Mouse (Mus musculus) small intestine, adult 10 weeks (tissue): ENCODE data around the gene Dnah17. TPM values are rescaled to one million over a fixed set of nuclear protein-coding genes. Genes with fewer than 3 reads are reported as not detected.

Experiments
- polyA plus RNA-seq: library from polyadenylated mRNA; stranded (reverse); fragments of 350-450 nt; fragmentation: Illumina TruSeq; extraction: RNeasy Lipid Tissue Mini Kit (QIAGEN cat#74804); gene quantifications from one replicate; pipeline ENCODE4 v1.2.3, GENCODE M21; 2014; ENCODE audit warnings: low replicate concordance

The Dnah17 gene
- not detected for polyA plus RNA-seq

DNA sequence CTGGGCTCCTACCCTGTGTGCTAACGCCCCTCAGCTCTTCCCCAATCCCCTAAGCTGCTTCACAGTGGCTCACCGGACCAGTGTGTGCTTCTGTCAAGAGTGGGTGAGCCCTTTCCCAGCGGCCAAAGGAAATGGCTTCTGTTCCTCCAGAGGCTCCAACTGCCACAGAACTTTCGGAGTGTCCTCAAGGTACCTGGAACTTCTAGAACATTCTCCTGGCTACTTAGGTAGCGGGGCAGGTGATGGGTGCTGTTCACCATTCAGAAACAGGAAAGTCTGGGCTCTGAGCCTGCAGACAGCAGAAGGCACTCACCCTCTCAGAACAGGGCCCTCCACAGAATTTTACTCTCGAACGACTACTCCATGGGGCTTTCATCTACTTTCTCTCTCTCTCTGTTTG, at the start of gene Dnah17:
TSS of gene Dnah17 (minus strand) at position 101 of the 400 bp plus-strand sequence.

DNA sequence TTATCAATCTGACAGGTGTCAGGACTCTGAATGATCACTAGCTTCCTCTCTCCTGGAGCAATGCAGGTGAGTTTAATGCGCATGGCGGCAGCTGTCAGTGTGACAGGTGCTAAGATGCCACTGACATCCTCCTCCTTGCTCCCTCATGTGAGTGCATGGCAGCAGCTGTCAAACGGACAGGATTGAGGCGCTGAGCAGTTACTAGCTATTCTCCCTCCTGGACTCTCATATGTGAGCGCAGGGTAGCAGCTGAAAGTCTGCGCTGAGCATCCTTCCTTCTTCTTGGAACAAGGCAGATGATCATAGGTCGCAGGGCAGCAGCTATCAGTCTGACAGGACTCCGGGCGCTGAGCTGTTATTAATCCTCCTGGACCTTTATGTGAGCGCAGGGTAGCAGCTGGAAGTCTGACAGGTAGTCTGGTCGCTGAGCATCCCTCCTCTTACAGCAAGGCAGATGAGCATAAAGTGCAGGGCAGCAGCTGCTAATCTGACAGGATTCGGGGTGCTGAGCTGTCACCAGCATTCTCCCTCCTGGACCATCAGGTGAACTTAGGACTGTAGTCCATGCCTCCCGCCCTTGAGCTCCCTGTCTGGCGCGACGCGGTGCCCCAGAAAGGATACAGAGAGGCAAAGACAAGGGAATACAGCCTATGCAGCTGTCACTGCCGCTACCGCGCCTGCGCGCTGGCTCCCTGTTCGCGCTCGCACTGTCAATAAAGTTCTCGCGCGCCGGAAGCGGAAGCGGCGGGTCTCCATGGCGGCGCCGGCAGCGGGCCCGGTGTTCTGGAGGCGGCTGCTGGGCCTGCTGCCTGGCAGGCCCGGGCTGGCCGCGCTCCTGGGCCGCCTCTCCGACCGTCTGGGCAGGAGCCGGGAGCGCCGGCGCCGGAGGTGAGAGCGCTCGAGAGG, 144.1 kb downstream of the Dnah17 start, which contains the start of gene Pgs1:
TSS of gene Pgs1 (plus strand) at position 167 of the 906 bp plus-strand sequence.

Other genes starting within 250 kb of the Dnah17 start
- 0.85 TPM for gene Socs3, start 160.6 kb downstream of the Dnah17 start, polyA plus RNA-seq
- gene Pgs1, start 144.3 kb downstream of the Dnah17 start, polyA plus RNA-seq: 3.1 TPM
- gene Cyth1, start 118.0 kb upstream of the Dnah17 start, polyA plus RNA-seq: 37.1 TPM
- gene Usp36, start 159.6 kb upstream of the Dnah17 start, polyA plus RNA-seq: 1.8 TPM
- not detected for gene Cep295nl, start 211.9 kb upstream of the Dnah17 start, polyA plus RNA-seq
- 16.7 TPM for gene Timp2, start 225.1 kb upstream of the Dnah17 start, polyA plus RNA-seq